Mouse (Mus musculus) small intestine, adult 2 months (tissue): ENCODE data around the gene Ppp1r8. TPM values are rescaled to one million over a fixed set of nuclear protein-coding genes. Genes with fewer than 3 reads are reported as not detected.

ENCODE experiments used
- H3K27ac ChIP-seq: fragments of 200-500 bp; 2 replicates; pipeline ENCODE4 v1.5.1; 2012; ENCODE audit warnings: low read depth, low read length, control low read depth, inconsistent platforms; ENCODE audit not compliant: insufficient read depth
- H3K27me3 ChIP-seq: fragments of 200-500 bp; 2 replicates; pipeline ENCODE4 v1.6.1; 2012; ENCODE audit warnings: mild to moderate bottlenecking, moderate library complexity, low read length, inconsistent platforms; ENCODE audit not compliant: control insufficient read depth, insufficient read depth
- H3K36me3 ChIP-seq: fragments of 200-500 bp; 2 replicates; pipeline ENCODE4 v1.6.1; 2012; ENCODE audit warnings: mild to moderate bottlenecking, low read length, control low read depth, inconsistent platforms; ENCODE audit not compliant: control insufficient read depth, insufficient read depth
- H3K4me1 ChIP-seq: fragments of 200-500 bp; 2 replicates; pipeline ENCODE4 v1.6.1; 2012; ENCODE audit warnings: low read length, inconsistent platforms, mixed read lengths; ENCODE audit not compliant: control insufficient read depth, insufficient read depth, insufficient read length
- H3K4me3 ChIP-seq: fragments of 200-500 bp; 2 replicates; pipeline ENCODE4 v1.5.1; 2012; ENCODE audit warnings: low read depth, mild to moderate bottlenecking, control low read depth, inconsistent platforms, low read length, moderate library complexity
- CTCF ChIP-seq: fragments of 200-500 bp; IDR thresholded peaks from 2 replicates; pipeline ENCODE4 v1.5.1; 2012; ENCODE audit warnings: low read depth, mild to moderate bottlenecking, control low read depth, inconsistent platforms, low read length, moderate library complexity, mixed read lengths; ENCODE audit not compliant: insufficient replicate concordance, insufficient read length; ENCODE audit errors: extremely low read depth
- POLR2A ChIP-seq: fragments of 200-500 bp; IDR thresholded peaks from 2 replicates; pipeline ENCODE4 v1.6.1; 2012; ENCODE audit warnings: low read depth, mild to moderate bottlenecking, control low read depth, inconsistent platforms, low read length, moderate library complexity
- WGBS: fragments of 180-500 bp; shearing (Covaris S2); methylation state at CpG from one replicate; pipeline ENCODE4 v1.1.7; 2018; 5-methylcytosine and 5-hydroxymethylcytosine counted together
- polyA plus RNA-seq: library from polyadenylated mRNA; depleted of rRNA; stranded (reverse); fragments of >200 nt; gene quantifications from 2 replicates; pipeline ENCODE4 v1.2.3, GENCODE M21; 2012; rRNA removed

Ppp1r8 gene
- polyA plus RNA-seq, 1 experiment: 15.6 TPM

DNA sequence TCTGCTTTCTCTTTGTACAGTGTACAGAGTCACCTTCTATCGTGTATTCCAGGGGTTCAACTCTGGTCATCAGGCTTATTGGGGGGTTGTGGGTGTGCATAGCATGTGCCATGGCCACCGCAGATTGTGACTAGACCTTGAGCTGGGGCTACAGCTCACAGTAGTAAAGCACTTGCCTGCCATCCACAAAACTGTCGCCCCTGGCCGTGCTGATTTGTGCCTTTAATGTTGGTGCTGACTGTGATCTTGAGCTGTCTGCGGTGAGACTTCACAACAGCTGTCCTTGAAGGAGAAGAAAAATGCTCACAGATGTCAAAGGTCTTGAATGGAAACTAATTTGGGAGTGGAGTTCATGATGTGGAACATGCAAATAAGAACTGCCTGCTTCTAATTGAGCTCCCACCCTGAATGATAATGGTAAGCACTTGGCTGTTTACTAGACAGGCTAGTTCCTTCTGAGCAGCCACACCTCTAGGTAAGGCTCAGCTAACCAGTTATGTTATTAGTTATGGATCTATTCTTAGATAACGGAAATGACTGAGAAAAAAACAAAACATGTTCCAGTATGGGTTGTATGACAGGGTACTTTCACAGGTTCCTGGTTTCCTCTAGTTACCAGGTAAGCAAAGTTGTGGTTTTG, 64.3 kb downstream of the Ppp1r8 start:
- Histone ChIP-seq H3K27ac (no peak overlapping the region), H3K36me3 (peaks cover 43% of the 10 kb centered on the region), H3K27me3 (no peaks in the 10 kb centered on the region), H3K4me1 (peaks cover 8% of the 10 kb centered on the region; the same call in 1 of the 2 replicates), H3K4me3 (no peak overlapping the region)
- TF ChIP-seq POLR2A (no peak), CTCF (no peak)
- 90% methylated on average over 6 of the region's 6 CpGs for WGBS

Other genes starting within 250 kb of the Ppp1r8 start
- 13.3 and 20.7 TPM in 2 replicates for gene Eya3, start 204.2 kb downstream of the Ppp1r8 start, polyA plus RNA-seq
- 3.2 and 6.0 TPM in 2 replicates for gene Xkr8, start 110.6 kb downstream of the Ppp1r8 start, polyA plus RNA-seq
- 126 and 144 TPM in 2 replicates for gene Smpdl3b, start 85.9 kb downstream of the Ppp1r8 start, polyA plus RNA-seq
- 4.8 and 8.7 TPM in 2 replicates for gene Rpa2, start 74.8 kb downstream of the Ppp1r8 start, polyA plus RNA-seq
- 4.0 and 4.9 TPM in 2 replicates for gene Themis2, start 46.8 kb downstream of the Ppp1r8 start, polyA plus RNA-seq
- gene Stx12, start 41.3 kb upstream of the Ppp1r8 start, polyA plus RNA-seq: 8.6 and 18.9 TPM in 2 replicates
- gene Fam76a, start 79.4 kb upstream of the Ppp1r8 start, polyA plus RNA-seq: 3.4 and 10.7 TPM in 2 replicates
- gene Fgr, start 130.9 kb upstream of the Ppp1r8 start, polyA plus RNA-seq: 3.5 and 3.8 TPM in 2 replicates
- gene Ahdc1, start 168.1 kb upstream of the Ppp1r8 start, polyA plus RNA-seq: 13.8 and 23.7 TPM in 2 replicates